Mouse (Mus musculus): ENCODE data around the gene Rdh9. TPM values are rescaled to one million over a fixed set of nuclear protein-coding genes. Genes with fewer than 3 reads are reported as not detected.
A peak's percentile ranks its signal among the peaks of the same experiment; 100 is the strongest.
"Not testable (repeated sequence)": the region's sequence is repeated elsewhere in the genome, so short reads cannot be mapped to it uniquely, and the experiment has no call there.

The Rdh9 gene
- polyA plus RNA-seq, 2 experiments from 2014 or later, result 0.13 TPM; not detected in 1

GRCm38 (mm10) chr10:127759181-127760110 lies 16.7 kb upstream of the Rdh9 start, which contains the start of the genes Rdh1 and Rdh16f1:
Gene Rdh1 (plus strand): TSS chr10:127759721.
Gene Rdh16f1 (plus strand): TSS chr10:127759787.
- peak; percentile 40 for ATAC-seq

- ATAC-seq, result not testable (repeated sequence)
Measured at GRCm38 (mm10) chr10:127762926-127763325, 13.3 kb upstream of the Rdh9 start.

- no peak for ATAC-seq
Measured at GRCm38 (mm10) chr10:127763914-127764680, 12.1 kb upstream of the Rdh9 start.

GRCm38 (mm10) chr10:127766564-127766963 lies 9.6 kb upstream of the Rdh9 start:
- no peak for ATAC-seq

- ATAC-seq, result not testable (repeated sequence)
Measured at GRCm38 (mm10) chr10:127782321-127782720, 6.1 kb downstream of the Rdh9 start.

- not testable (repeated sequence) for ATAC-seq
Measured at GRCm38 (mm10) chr10:127785411-127785810, 9.2 kb downstream of the Rdh9 start.

GRCm38 (mm10) chr10:127799295-127799694 lies 23.1 kb downstream of the Rdh9 start:
- ATAC-seq, result no peak

- ATAC-seq, result no peak
Measured at GRCm38 (mm10) chr10:127800891-127801290, 24.7 kb downstream of the Rdh9 start, which contains the start of gene Rdh16. Gene Rdh16 (plus strand): TSS chr10:127801152.

- no peak for ATAC-seq
Measured at GRCm38 (mm10) chr10:127801612-127802011, 25.4 kb downstream of the Rdh9 start.

GRCm38 (mm10) chr10:127802236-127802635 lies 26.1 kb downstream of the Rdh9 start:
- ATAC-seq, result no peak

GRCm38 (mm10) chr10:127804416-127804815 lies 28.2 kb downstream of the Rdh9 start:
- no peak for ATAC-seq

GRCm38 (mm10) chr10:127815888-127816287 lies 39.7 kb downstream of the Rdh9 start:
- ATAC-seq, result no peak

- ATAC-seq, result not testable (repeated sequence)
Measured at GRCm38 (mm10) chr10:127817268-127817910, 41.2 kb downstream of the Rdh9 start.

GRCm38 (mm10) chr10:127821806-127822205 lies 45.6 kb downstream of the Rdh9 start:
- ATAC-seq, result not testable (repeated sequence)

- no peak for ATAC-seq
Measured at GRCm38 (mm10) chr10:127825386-127825785, 49.2 kb downstream of the Rdh9 start.

GRCm38 (mm10) chr10:127829121-127829520 lies 52.9 kb downstream of the Rdh9 start:
- ATAC-seq, result no peak

GRCm38 (mm10) chr10:127834186-127834585 lies 58.0 kb downstream of the Rdh9 start:
- not testable (repeated sequence) for ATAC-seq

GRCm38 (mm10) chr10:127835292-127835691 lies 59.1 kb downstream of the Rdh9 start:
- ATAC-seq, result no peak

- not testable (repeated sequence) for ATAC-seq
Measured at GRCm38 (mm10) chr10:127837793-127838192, 61.6 kb downstream of the Rdh9 start.

GRCm38 (mm10) chr10:127838539-127838938 lies 62.4 kb downstream of the Rdh9 start:
- no peak for ATAC-seq

- no peak for ATAC-seq
Measured at GRCm38 (mm10) chr10:127840776-127841175, 64.6 kb downstream of the Rdh9 start.
